Mouse (Mus musculus): ENCODE data around the gene Col2a1. TPM values are rescaled to one million over a fixed set of nuclear protein-coding genes. Genes with fewer than 3 reads are reported as not detected.

Gene Col2a1
- polyA plus RNA-seq, 2 experiments from 2014 or later: not detected

DNA sequence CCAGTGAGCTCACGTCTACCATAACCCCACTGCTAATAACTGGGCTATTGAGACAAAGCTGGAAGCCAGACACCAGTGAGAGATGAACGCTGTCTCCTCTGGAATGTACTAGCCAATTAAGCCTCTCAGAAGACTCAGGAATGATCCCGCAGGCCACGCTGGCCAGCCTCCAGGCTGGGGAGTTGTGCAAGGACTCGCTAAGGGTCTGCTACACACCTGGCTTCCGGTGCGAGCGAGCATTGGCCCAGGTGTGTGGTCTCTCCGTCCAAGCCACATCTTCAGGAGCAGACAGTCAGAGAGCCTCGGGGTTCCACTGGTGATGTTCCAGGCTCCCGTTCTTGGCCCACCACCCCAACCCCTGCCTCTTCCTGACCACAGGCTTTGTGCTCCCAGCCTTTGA lies 48.1 kb downstream of the Col2a1 start:
- no peak for ATAC-seq

DNA sequence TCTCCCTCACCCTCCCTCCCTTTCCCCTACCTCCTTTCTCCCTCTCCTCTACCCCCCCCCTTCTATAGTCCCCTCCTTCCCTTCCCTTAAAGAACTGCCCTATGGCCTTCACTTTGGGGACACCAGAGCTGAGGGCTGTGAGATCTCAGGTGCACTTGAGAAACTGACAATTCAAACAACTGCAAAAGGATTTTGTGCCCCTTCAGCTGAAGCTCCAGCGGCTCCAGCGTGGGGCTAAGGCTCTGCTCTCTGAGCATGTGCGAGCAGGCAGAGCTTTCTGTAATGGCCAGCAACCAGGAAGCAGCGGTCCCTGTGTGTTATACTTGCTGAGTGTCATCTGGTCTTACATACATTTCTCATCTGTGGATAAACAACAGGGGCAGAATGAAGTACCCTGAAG lies 48.8 kb downstream of the Col2a1 start:
- ATAC-seq: no peak

DNA sequence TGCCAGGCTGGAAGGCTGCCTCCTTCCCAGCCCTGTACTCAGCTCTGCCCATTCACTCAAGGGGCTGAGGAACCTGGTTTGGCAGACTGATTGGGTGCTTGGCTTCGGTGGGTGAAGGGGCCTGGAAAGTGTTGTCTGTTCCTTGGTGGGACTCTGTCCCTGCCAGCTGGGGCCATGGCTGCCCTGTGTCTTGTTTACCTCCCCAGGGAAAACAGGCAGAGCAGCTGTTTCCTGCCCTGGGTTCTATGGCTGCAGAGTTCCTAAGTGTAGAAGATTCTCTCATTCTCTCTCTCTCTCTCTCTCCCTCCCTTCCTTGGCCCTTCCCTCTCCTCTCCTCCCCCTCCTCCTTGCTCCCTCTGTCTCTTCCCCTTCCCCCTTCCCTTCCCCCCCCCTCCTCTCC lies 49.2 kb downstream of the Col2a1 start:
- ATAC-seq: no peak

DNA sequence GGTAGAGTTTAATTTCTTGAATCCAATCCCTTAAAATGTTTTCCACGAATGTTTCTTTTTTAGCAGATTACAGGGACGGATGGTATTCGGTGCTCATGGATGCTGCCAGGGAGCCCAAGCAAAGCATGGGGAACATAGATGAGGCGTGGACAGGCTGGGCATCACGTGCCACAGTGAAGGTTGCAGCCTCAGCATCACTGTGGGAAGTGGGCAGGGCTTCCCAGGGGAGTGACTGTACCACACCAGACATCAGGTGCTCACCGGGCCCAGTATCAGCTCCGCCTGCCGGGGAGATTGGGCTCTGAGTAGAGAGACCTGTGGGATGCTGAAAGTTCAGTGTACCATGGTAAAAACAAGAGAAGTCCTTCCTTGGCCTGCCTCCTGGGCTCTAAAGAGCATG lies 49.8 kb downstream of the Col2a1 start:
- ATAC-seq: no peak

DNA sequence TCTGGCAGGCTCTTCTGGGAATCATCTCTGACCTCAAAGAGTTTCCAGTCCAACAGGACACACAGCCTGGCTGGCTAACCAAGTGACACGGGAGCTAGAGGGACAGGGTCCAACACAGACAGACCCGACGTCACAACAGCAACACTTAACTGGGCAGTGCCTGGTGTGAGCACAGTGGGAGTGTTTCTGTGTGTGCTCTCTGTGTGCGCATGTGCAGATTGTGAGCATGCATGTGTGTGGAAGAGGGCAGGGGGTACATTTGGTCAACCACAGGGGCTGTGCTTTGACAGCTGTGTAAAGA lies 51.7 kb downstream of the Col2a1 start:
- ATAC-seq: no peak

DNA sequence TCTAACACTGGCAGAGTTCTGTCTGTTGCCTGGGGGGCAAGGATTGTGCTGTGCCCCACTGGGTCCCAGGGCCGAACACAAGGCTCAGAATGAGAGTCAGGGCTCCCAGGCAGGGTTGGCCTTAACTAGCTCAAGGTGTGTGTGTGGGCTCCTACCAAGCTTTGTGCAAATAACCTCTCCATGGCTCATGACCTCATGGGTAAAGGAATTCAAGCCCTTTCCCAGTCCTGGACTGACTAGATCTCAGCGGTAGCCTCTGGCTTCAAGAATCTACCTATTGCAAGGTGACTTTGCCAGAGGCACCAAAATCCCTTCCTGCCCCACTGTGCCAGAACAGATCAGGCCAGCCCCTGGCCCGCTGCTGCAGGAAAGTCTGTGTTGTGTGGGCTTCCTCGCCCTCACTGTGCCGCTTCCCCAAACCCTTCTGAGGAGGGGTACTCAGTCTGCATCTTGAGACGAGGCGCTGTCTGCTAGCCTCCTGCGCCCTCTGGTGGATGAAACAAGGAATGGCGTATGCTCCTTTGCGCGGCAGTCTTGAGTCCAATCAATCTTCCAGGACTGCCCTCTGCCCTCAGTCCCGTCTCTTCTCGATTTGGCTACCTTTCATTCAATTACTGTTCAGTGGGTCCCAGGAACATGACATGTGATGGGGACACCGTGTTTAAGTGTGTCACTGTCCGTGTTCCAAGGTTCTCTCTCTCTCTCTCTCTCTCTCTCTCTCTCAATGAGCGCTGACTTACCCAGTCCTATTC lies 52.2 kb downstream of the Col2a1 start:
- peak; percentile 61 for ATAC-seq

DNA sequence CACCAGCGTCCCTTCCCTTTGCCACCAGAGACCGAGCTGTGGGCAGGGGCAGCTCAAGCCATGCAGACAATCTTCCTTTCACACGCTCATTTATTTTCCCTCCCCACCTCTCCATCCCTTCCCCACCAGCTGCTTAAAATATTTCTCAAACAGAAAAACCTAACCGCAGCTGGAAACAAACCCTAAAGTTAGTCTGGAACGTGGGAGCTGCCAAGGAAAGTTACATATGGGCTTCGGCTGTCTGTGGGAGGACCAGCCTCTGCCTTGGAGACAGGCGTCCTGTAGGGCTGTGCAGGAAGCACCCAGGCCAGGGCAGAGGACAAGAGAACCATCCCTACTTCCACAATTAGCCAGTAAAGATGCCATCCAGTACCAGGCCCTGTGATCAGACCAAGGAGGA lies 54.3 kb downstream of the Col2a1 start:
- no peak for ATAC-seq

DNA sequence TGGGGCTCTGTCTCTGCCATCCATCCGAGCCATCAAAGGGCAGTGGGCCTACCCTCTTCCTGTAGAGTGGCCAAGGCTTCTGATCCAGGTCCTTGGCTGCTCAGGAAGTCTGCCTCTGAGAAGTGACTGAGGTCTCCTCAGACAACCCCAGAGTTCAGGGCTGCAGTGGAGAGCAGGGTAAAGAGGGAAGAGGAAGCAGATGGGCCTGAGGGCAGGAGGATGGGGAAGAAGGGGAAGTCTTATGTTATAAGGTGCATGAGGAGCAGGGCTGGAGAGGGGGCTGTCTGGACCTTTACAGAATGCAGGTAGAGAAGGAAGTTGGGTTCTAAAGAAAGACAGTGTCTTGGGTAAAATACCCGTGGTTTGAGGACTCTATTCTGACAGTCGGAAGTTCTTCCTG lies 54.8 kb downstream of the Col2a1 start:
- no peak for ATAC-seq

DNA sequence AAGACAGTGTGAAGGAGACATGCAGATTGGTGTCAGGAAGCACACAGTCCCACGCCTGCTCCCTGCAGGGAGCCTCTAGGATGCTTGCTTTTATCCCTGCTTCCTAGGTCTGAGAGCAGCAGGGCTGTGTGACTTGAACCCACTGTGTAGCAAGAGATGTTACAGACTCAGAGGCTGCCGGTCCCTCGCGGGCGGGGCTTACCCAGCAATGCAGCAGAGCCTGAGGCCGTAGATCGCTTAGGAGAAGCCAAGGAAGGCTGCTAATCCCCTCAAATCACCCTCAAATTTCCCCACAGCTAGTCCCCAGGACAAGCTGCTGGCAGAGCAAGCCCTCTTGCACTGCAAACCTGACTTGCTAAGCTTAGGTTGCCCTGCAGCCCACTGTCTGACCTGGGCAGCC lies 55.8 kb downstream of the Col2a1 start:
- ATAC-seq: no peak

DNA sequence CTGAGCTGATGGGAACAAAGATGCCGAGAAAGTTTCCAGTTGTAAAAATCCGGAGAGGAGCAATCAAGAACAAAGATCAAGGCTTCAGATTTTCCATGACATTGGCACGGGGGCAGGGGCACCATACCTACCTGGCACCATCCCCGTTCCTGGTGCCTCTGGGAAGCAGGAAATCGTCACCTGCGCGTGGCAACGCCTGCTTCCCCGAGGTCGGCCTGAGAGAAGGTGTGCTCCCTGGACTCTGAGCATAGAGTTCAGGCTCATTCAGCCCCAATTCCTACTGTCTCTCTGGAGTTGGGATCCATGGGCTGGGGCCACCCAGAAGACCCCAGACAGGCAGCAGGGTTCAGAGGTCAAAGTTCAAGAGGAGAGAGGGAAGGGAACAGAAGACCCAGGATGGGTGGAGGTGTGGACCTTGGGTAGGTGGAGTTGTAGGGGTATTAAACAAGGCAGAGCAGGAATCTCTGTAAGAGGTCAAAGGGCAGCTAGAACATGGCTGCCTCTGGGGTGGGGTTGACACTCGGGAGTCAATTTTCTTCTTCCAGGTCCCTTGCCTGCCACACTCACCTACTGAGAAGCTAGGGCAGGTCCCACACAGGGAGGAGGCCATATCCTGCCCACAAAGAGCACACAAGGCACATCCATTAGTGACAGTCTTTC lies 58.7 kb downstream of the Col2a1 start:
- no peak for ATAC-seq

DNA sequence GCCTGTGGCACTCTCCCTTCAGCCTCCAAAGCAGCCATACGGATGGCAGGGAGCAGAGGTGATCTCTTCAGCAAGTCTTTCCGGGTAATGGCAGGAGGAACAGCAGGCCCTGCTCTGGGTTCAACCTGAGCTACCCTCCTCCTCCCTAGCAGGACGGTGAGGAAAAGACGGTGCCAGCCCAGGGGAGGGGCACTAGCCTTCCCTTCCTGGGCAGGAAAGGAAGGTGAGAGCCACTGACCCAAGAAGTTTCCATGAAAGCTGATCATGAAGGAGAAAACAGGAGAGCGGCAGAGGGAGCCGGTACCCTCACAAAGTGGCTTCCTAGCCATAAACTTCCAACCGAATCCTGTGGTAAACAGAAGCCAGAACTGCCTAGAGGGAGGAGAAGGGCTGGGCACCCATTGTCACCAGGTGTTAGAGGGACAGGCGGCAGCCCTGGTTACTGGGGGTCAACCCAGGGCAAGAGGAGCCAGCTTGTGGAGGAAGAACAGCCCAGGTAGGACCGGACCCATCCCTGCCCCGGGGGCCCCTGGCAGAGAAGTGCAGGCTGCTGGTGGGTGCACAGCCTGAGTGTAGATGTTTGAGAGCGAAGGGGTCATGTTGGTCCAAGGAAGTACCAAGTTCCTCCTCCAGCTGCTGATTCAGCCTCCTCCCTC lies 59.4 kb downstream of the Col2a1 start:
- no peak for ATAC-seq

DNA sequence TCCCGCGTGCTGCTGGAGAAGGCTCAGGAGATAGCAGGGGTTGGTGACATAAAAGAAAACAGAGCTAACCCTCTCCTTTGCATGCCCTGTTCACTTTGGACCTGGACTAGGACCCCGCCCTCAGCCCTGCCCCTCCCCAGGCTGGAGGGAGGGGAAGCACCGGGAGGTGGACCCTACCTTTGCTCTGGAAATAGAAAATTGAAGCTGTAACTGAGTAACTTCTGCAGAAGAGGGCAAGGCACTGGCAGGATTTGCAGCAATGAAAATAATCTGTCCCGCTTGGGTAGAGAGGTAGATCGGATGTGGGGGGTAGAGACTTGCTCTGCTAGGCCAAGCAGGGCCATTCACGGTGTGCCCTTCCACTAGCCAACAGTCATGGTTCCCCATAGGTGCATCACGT lies 61.1 kb downstream of the Col2a1 start:
- ATAC-seq: no peak

DNA sequence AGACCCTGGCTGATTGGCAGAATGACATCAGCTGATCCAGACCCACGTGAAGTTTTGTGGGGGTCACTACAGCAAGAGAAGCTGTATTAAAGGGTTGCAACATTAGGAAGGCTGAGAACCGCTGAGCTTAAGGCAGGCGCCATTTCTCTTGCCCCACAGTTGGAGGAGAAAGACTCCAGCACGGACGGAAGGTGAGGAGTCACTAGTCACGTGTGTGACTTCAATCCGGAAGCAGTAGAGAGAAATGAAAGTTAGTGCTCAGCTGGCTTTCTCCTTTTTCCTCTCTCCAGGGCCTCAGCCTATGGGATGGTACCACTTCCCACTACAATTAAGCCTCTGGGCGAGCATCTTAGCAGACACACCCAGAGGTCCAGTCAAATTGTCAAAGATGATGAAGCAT lies 62.0 kb downstream of the Col2a1 start:
- no peak for ATAC-seq

DNA sequence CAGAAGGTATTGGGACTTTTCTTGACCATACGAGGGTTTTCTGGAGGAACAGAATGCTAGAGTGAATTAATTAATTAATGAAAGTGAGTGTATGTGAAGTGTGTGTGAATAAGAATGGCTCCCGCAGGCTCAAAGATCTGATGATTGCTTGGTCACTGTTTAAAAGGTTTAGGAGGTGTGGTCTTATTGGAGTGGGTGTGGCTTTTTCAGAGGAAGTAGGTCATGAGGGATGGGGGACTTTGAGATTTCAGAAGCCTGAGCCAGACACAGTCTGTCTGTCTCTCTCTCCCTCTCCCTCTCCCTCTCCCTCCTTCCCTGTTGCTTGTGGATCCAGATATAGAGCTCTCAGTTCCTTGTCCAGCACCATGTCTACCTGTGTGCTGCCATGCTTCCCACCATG lies 63.2 kb downstream of the Col2a1 start:
- ATAC-seq: no peak

DNA sequence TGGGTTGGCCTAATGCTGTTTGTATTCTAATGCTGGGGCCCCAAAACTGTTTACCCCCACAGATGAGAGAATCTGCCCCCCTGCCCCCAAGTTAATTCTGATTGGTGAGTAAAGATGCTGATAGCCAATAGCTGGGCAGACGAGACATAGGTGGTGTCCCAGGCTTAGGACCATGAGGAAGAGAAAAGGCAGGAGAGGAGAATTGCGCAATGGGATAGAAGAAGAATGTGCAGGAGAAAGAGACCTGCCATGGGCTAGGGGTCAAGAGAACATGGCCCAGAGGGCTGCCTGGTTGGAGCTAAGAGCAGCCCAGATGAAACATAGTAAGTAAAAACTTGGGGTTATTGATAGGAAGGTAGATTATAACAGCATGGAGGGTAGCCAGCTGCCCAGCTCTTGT lies 64.4 kb downstream of the Col2a1 start:
- ATAC-seq: no peak

DNA sequence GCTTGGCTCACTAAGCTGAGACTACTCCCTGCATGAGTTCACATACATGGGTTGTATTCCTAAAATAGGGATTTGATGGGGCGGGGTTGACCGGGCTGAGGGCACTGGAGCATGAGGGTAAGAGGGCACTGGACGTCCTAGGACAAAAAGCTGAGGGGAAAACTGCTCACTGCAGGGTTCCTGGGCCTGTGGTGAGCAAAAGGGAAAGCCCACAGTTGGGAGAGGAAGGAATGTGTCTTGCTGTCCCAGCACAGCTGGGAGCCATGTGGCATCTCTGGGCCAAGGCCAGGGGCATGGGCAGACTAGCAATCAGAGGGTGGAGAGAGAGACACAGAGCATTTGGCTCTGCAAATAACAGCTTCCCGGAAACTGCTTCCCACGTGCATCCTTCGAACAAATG lies 65.9 kb downstream of the Col2a1 start:
- ATAC-seq: no peak

DNA sequence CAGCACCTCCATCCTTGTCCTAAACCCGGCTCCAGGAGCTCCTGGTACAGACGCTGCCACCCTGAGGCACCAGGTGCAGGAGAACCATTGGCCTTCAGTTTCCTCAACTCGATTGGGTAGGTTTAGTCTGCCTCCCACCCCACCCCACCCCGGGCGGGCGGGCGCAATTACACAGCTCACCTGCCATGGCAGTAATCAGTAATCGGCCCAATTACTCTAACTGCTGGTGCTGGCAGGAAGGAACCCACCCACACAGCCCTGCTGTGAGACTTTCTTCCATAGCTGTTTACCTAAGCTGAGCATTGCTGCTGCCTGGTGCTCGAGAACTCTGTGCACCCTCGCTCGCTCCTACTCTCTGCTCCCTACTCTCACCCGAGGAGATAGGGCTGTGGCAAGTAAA lies 72.1 kb downstream of the Col2a1 start:
- no peak for ATAC-seq

DNA sequence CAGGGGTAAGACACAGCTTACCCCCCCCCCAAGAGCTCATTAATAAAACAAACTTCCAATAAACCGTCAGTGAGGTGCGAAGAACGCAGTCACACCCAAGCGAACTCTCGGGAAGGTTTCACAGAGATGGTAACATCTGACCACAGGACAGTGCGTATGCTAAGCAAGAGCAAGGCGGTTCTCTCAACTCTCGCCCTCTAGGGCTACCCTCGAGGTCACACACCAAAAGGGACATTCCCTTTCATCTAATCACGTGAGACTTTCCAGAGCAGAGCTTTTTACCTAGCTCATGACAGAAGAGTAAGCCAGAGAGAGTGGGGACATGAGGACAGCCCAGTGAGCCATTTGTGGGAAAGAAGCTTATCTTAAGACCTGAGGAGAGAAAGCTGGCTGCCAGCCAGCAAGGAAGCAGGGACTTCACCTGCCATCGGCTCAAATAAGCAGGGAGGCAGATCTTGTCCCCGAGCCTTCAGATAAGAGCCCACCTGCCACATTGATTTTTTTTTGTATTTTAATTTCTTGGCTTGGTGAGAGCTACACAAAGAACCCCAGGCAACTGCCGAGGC lies 75.2 kb downstream of the Col2a1 start:
- no peak for ATAC-seq

DNA sequence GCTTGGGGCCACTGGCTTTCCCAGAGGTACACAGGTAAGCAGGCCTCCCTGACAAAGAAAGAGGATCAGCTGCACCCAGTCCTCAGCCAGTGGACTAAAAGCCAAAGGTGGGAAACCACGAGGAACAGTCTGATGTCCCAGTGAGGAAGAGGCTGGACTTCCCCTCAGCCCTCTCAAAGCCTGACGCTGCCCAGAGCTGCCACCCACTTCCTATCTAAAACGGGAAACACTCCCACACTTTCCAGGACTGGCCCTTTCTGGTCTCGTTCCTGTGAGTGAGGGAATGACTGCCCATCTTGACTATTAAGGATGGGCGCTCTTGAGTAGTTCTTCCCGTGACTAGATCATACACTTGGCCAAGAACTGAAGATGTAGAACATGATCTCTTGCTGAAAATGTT lies 76.7 kb downstream of the Col2a1 start:
- no peak for ATAC-seq

DNA sequence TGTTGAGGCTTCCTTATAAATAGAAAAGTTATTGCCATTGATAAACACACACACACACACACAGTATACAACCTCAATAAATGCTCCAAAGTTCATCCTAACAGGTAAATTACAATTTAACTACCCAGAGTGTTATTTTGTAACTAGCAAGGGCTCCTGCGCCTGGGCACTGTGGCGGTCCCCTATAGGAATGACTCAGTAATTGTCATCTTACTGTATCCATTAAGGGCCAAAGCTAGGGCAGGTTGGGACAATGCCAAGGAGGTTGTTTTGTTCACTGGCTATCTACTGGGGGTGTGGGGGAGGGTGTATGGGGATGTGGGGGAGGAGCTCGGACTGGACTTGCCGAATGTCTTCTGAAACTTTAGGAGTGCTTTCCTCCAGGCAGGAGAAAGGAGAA lies 77.5 kb downstream of the Col2a1 start:
- no peak for ATAC-seq
